Mouse (Mus musculus) megakaryocyte, adult 5-6 weeks (primary cell): ENCODE measurements at regions not wholly inside any gene's neighbourhood (a gene's known extent, or its start where the extent isn't known, plus 50 kb on each side); places are given as distances from the start of the nearest gene placed in this dataset.

Source experiments
- ATAC-seq: 2 replicates; pipeline ENCODE4 v1.8.0; 2016; ENCODE audit warnings: mild to moderate bottlenecking, inconsistent platforms; ENCODE audit not compliant: poor library complexity, severe bottlenecking

- no peak for ATAC-seq
Measured at GRCm38 (mm10) chr14:62166596-62166995, 125.8 kb upstream of the Rnaseh2b start.

- no peak for ATAC-seq
Measured at GRCm38 (mm10) chr14:62167090-62167489, 125.3 kb upstream of the Rnaseh2b start.

- ATAC-seq: no peak
Measured at GRCm38 (mm10) chr14:62168711-62169110, 123.7 kb upstream of the Rnaseh2b start.

- no peak for ATAC-seq
Measured at GRCm38 (mm10) chr14:62170385-62170784, 122.0 kb upstream of the Rnaseh2b start.

DNA sequence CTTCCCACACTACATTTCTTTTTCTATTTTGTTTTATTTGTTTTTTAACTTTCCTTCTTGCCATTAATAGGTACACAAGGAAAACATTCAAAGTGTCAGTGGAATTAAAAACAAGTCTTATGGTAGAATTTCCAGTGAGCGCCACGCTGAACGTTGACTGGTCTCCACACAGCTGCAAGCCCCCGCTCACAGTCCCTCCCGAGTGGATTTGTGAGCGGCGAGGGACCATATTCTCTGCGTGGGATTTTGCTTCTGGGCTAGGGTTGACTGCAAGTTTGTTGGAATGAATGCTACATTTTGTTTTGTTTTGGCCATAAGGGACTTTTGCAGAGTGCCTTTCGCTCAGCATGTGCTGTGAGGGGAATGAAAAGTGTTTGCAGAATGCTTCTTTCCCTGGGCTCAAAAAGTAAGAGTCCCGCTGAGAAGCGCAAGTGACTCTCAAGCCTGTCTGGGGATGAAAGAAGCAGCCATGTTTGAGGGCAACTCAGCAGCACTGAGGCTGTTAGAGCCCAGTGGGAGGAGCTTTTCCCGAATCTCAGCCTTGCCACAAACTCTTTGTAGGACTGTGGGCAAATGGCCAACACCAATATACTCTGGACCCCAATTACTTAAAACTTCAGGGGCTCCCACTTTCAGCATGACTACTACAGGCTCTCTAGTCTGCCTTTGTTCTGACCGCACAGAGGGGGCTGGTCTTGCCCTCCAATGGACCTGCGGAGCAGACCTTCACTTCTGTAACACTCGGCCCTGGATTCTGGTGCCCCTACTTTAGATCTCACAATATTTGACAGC lies 120.9 kb upstream of the Rnaseh2b start:
- ATAC-seq: no peak

DNA sequence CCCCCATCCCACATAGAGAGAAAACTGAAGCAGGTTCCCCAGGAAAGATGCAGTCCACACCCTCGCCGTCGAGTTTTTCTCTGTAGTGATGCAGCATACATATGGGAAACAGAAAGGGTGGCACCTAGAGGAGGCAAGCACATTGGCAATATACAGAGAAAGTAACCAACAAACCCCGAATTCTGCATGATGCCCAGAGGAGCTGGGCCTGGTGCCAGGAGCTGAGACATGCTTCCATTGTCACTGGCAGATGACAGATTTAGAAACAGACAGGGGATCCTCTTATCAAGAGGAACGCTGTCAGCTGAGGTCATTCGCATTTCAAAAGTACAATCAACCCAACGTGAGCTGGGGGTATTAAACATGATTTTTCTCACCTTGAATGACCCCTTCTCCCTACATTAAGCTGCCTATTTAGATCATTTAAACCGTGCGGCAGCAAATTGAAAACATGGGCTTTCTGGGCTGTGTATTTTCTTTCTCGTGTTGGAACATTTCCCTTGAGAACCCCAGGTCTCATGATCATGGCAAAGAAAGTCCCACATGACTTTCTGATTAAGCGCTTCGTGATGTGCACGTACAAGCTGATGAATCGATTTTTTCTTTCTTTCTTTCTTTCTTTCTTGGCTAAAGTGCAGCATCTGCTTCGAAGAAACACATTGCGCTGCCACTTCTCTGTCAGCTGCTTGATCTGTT lies 118.4 kb upstream of the Rnaseh2b start:
- ATAC-seq: no peak

- ATAC-seq: no peak
Measured at GRCm38 (mm10) chr14:62175384-62176048, 116.9 kb upstream of the Rnaseh2b start.

- ATAC-seq: no peak
Measured at GRCm38 (mm10) chr14:62177509-62177908, 114.9 kb upstream of the Rnaseh2b start.

GRCm38 (mm10) chr14:62187360-62187759 lies 105.0 kb upstream of the Rnaseh2b start:
- ATAC-seq: no peak

GRCm38 (mm10) chr14:62188147-62188885 lies 104.1 kb upstream of the Rnaseh2b start:
- no peak for ATAC-seq

GRCm38 (mm10) chr14:62191624-62192023 lies 100.8 kb upstream of the Rnaseh2b start:
- no peak for ATAC-seq

DNA sequence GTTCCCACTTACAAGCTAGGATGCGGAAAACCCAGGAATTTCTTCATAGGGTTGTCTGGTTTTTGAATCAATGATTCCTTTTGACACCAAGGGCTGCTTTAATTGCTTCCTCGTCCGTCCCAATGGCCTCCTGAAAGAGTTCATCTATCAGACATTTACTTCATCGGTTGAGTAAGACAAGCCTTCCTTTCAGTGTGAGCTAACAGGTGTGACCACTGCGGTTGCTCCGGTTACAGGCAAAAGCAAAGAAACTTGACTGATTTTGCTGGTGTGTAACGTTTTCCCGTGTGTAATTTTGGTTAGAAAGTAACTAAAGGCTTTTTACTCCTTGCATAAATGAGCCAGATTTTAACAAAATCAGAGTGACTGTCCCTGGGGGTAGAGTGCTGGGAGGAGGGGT lies 99.6 kb upstream of the Rnaseh2b start:
- ATAC-seq: no peak

- ATAC-seq: no peak
Measured at GRCm38 (mm10) chr14:62193371-62193770, 99.0 kb upstream of the Rnaseh2b start.

DNA sequence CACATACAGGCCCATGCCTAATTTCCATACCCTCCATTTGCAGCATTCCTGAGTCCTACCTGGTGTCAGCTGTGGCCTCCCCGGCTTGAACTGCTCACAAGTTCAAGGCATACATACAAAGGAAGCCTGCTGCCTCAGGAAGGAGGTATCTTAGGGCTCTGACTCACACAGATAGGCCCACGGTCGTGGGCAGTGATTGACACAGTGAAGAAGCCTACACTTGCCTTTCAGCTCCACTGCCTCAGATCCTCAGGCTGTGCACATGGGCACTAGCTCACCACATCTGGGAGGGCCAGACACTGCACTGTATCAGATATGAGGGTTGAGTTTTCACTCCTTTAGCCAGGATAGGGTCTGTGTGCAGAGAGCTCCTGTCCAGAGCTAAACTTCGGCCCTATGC lies 95.6 kb upstream of the Rnaseh2b start:
- ATAC-seq: no peak

- ATAC-seq: no peak
Measured at GRCm38 (mm10) chr14:62198476-62199190, 93.8 kb upstream of the Rnaseh2b start.

- ATAC-seq: no peak
Measured at GRCm38 (mm10) chr14:62215071-62215470, 77.3 kb upstream of the Rnaseh2b start.

GRCm38 (mm10) chr14:62216995-62217394 lies 75.4 kb upstream of the Rnaseh2b start:
- no peak for ATAC-seq

GRCm38 (mm10) chr14:62217971-62218370 lies 74.4 kb upstream of the Rnaseh2b start:
- no peak for ATAC-seq

DNA sequence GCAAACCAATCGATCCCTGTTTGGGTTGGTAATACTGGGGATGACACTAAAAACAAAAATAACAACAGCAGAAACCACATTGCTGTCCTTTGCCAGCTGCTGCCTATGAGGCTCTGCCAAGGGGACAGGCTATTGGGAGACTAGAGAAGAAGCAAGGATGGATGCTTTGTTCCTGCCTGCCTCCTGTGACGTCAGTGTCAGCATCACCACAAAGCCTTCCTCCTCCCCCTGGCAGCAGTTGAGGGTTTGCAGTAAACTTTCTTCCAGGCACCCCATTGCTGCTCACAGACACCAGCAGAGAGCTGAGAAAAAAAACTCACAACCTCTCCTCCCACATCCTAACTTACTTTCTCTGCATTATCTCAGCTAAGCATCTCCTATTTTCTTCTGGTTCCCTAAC lies 73.7 kb upstream of the Rnaseh2b start:
- ATAC-seq: no peak

DNA sequence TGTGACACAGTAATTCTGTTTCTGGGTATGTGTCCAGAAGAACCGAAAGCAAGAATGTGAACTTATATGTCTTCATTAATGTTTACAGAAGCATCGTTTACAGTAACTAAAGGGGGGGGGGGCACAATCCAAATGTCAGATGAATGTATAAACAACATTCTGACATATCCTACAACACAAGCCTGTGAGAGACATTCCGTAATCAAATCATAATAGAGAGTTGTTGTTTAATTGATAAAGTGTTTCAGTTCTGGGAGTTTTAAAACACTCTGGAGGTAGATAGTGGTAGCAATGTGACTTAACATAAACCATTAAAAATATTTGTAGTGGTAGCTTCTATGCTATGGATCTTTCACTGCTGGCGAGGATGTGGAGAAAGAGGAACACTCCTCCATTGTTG lies 71.6 kb upstream of the Rnaseh2b start:
- no peak for ATAC-seq
